Mouse (Mus musculus) cerebellum, adult (tissue): ENCODE results near the gene Lrrn2.
A peak's percentile ranks its signal among the peaks of the same experiment; 100 is the strongest.

Experiments used
- ATAC-seq: cut with Nextera tagmentation; 2 replicates; pipeline ENCODE4 v1.9.2; 2017; ENCODE audit warnings: mild to moderate bottlenecking, moderate library complexity, mixed read lengths; ENCODE audit not compliant: insufficient number of reproducible peaks, low FRiP score, low TSS enrichment

Gene Lrrn2

GRCm38 (mm10) chr1:132881041-132881761, 1.1 kb downstream of the Lrrn2 start:
- ATAC-seq = peak; percentile 52

- ATAC-seq = no peak
Observed at GRCm38 (mm10) chr1:132881836-132882235, 1.8 kb downstream of the Lrrn2 start.

- ATAC-seq = no peak
Observed at GRCm38 (mm10) chr1:132885701-132886100, 5.6 kb downstream of the Lrrn2 start.

GRCm38 (mm10) chr1:132886626-132887025, 6.6 kb downstream of the Lrrn2 start:
- ATAC-seq = no peak

- no peak for ATAC-seq
Observed at GRCm38 (mm10) chr1:132888811-132889210, 8.7 kb downstream of the Lrrn2 start.

GRCm38 (mm10) chr1:132890161-132890794, 10.2 kb downstream of the Lrrn2 start:
- ATAC-seq = 0 out of 2 replicates have a peak, but pooled peaks have one; percentile 3

GRCm38 (mm10) chr1:132892065-132892464, 12.0 kb downstream of the Lrrn2 start:
- no peak for ATAC-seq

- ATAC-seq = peak; percentile 54; the same call in 1 of the 2 replicates
Observed at GRCm38 (mm10) chr1:132893311-132894077, 13.4 kb downstream of the Lrrn2 start.

GRCm38 (mm10) chr1:132899029-132899428, 19.0 kb downstream of the Lrrn2 start:
- ATAC-seq = peak; percentile 57; the same call in 1 of the 2 replicates

- ATAC-seq = no peak
Observed at GRCm38 (mm10) chr1:132899626-132900025, 19.6 kb downstream of the Lrrn2 start.

- peak; percentile 22; the same call in 1 of the 2 replicates for ATAC-seq
Observed at GRCm38 (mm10) chr1:132900945-132901344, 20.9 kb downstream of the Lrrn2 start.

- no peak for ATAC-seq
Observed at GRCm38 (mm10) chr1:132903519-132903918, 23.4 kb downstream of the Lrrn2 start.

- ATAC-seq = 0 out of 2 replicates have a peak, but pooled peaks have one; percentile 16
Observed at GRCm38 (mm10) chr1:132909090-132909489, 29.0 kb downstream of the Lrrn2 start.

GRCm38 (mm10) chr1:132909951-132910350, 29.9 kb downstream of the Lrrn2 start:
- no peak for ATAC-seq

- ATAC-seq = no peak
Observed at GRCm38 (mm10) chr1:132910414-132911041, 30.5 kb downstream of the Lrrn2 start.

GRCm38 (mm10) chr1:132915849-132916493, 35.9 kb downstream of the Lrrn2 start:
- peak; percentile 54; the same call in 1 of the 2 replicates for ATAC-seq

- no peak for ATAC-seq
Observed at GRCm38 (mm10) chr1:132917554-132917953, 37.5 kb downstream of the Lrrn2 start.

- no peak for ATAC-seq
Observed at GRCm38 (mm10) chr1:132918117-132918680, 38.1 kb downstream of the Lrrn2 start.

GRCm38 (mm10) chr1:132919258-132919657, 39.2 kb downstream of the Lrrn2 start:
- no peak for ATAC-seq

GRCm38 (mm10) chr1:132921071-132921470, 41.0 kb downstream of the Lrrn2 start:
- no peak for ATAC-seq
